Mouse (Mus musculus) thymus, postnatal 0 days (tissue): ENCODE measurements around the gene N4bp2l2. TPM values are rescaled to one million over a fixed set of nuclear protein-coding genes. Genes with fewer than 3 reads are reported as not detected.
A peak's percentile ranks its signal among the peaks of the same experiment; 100 is the strongest.
"Not testable (repeated sequence)": the region's sequence is repeated elsewhere in the genome, so short reads cannot be mapped to it uniquely, and the experiment has no call there.

Experiments
- DNase-seq: peaks from one replicate; pipeline ENCODE4 v3.0.0-alpha.2; 2015; ENCODE audit warnings: low spot score
- polyA plus RNA-seq: library from polyadenylated mRNA; unstranded; fragments of >200 nt; fragmentation: Nextera tagmentation; extraction: Ambion mirVana; gene quantifications from 2 replicates; pipeline ENCODE4 v1.2.1, GENCODE M21; 2015

N4bp2l2 gene
- polyA plus RNA-seq, 1 experiment from 2014 or later: 54.3 TPM

DNA sequence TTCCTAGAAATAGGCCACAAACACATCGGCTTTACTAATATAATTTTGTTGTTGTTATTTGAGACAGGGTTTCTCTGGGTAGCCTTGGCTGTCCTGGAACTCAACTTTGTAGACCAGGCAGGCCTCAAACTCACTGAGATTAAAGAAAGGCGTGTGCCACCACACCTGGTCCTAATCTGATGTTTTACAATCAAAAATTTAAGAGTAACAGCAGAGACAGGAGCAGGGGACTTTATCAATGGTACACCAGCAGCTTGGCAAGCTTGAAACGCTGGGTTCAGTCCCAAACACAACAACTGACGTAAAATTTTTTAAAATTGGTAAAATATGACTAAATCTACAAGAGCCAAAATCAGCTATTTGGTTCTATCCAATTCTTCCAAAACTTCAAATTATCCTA, 21.1 kb downstream of the N4bp2l2 start:
- no peak for DNase-seq

DNA sequence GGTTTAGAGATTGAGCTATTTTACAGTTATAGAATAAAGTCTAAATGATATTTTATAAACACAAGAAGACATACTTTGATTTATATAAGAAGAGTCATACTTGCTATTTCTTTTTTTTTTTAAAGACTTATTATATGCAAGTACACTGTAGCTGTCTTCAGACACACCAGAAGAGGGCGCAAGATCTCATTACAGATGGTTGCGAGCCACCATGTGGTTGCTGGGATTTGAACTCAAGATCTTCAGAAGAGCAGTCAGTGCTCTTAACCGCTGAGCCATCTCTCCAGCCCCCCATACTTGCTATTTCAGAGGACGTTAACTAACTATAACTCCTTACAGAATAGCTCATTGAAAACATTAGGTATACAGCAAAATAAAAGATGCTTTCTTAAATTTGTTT, 22.6 kb downstream of the N4bp2l2 start:
- DNase-seq: not testable (repeated sequence)

DNA sequence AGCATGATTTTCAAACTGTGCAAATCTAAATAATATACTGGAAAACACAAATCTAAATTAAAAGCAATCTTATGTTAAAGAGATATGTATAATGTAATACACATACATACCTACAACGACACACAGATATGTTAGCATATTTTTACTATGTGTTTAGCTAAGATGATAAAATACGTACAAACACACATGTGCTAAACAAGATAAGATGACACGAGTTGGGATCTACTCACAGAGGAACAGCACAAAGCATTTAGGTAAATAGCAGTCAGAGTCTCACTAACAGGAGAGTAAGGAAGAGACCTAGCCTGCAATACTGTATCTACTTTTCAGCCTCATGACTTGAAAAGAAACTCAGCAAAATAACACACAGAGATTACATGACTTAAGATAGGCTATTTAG, 24.5 kb downstream of the N4bp2l2 start:
- DNase-seq: no peak

DNA sequence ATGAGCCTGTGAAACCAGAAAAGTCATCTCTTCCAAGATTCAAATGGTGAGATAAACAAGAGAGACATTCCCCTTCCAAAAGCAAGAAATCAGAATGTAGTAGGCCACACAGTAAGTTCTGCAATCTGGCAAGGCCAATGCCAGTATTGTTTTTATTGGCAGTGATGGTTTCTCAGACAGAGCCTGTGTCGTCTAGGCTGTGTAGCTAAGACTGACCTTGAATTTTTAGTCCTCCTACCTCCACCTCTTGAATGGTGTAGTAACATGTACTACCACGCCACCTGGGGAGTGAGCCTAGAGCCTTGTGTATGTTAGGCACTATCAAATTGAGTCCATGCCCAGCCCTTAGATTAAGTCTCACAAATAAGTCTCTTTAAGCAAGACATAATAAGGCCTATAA, 36.3 kb downstream of the N4bp2l2 start:
- DNase-seq: no peak

DNA sequence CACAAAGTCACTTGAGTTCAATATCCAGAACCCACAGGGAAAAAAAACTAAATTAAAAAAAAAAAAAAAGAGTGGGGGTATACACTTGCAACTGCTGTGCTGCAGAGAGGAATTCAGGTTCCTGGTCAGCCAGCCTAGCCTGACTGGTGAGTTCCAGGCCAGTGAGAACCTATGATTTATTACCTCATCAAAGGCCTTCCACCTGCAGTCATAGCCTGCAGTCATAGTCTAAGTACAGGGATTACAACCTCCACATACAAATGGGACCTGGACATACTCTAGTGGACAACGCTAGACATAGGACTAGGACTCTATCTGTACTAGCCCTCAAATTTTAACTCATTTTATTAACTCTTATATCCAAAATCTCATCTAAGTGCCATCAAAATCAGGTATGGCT, 36.7 kb downstream of the N4bp2l2 start:
- no peak for DNase-seq

DNA sequence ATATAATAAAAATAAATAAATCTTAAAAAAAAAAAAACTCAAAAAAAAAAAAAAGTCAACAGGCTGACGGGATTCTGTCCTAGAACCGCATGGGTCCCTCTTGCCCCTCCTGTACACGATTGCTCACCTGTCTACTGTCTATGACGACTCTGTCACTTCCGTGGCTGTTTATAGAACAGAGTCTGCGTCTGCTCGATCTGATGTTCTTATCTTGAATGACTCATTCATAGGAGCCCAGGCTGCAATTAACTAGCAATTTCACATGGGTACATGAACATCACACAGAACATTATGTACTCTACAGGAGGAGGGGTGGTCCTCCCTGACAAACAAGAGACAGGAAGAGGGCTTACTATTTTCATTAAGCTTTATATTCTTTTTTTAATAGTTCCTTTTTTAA, 40.5 kb downstream of the N4bp2l2 start:
- no peak for DNase-seq

DNA sequence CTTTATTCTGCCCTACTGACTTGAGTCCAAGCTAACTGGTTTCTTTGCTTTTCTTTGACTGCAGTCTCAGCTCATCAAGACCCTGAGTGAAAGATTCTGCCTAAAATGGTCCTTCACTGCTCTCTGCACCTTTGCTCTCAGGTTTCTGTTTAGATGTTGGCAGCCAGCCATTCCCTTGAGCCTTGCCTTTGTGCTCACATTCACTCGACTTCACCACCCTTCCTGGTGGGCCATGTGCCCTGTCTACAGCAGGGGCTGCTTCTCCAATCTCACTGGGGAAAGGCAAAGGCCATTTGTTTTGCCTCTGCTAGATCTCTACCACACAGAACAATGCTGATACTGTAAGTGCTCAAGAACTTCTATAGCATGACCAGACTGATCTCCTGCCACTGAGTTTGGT, 43.2 kb downstream of the N4bp2l2 start:
- DNase-seq: no peak

DNA sequence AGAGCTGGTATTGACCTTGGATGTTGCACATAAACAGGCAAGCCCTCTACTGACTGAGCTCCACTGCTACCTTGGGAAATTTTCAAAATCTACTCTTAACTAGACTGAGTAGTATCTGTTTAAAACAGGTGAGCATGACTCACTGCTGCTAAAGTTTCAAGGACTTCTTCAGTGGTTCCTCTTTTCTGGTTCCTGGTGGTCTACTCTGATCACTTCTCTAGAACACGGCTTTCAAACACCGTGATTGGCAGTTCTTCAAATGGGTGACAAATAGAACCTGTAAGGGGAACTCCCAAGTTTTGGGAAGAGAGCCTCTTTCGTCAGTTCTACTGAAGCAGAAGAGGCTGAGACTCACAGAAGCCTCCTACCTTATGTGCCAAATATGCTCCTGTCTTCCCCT, 44.4 kb downstream of the N4bp2l2 start:
- DNase-seq: no peak

DNA sequence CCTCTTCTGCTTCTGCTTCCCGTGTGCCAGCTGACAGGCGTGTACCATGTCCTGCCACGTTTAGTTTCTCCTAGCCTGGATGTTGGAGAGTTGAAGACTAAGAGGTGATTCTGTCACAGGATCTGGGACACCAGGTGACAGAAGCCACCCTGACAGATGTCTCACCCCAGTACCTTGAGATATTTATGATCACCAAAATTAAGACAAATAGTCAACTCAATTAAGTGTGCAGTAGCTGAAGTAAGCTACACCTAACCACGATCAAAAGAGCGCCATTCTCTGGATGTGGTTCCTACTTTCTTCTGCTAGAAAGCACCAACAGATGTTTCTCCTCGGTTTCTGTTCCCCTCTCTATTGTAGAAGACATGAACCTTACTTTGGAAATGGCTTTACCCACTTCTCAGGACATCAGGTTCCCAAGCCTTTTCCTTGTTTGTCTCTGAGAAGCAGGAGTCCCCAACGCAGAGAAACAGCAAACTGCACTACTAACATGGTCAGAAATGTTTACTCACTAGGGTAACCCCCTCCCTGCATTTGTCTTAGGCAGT, 45.3 kb downstream of the N4bp2l2 start:
- no peak for DNase-seq

DNA sequence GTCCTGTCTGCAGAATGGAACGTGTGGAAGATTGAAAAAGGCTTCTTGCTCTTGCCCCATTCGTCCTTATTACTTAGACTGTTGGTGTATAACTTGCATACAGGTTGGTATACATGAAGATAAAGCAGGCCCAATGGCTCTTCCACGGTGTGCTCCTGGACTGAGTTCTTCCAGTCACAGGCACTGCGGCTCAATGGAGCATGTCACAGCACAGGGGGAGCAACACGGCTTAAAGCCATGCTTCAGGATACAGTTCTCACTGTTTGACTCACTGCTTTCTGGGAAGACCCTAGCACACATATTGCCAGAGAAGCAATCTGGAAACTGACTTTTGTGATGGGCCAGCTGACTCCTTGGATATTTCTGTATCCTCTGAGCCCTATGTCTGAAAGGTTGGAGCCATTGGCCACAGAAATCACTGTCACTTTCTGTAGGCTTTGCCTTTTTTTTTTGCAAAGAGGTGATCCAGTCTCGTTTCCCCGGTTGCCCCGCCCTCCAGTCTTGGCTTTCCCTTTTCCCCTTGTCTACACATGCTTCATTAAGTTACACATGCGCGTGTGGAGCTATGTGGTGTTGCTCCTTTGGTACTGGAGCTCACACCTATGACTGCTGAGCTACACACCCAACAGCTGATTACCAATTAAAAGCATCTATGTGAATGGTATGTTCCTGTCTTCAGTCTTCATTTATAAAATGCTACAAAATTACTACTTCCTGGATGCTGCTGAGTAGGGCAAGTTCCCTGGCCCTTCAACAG, 47.2 kb downstream of the N4bp2l2 start:
- no peak for DNase-seq

DNA sequence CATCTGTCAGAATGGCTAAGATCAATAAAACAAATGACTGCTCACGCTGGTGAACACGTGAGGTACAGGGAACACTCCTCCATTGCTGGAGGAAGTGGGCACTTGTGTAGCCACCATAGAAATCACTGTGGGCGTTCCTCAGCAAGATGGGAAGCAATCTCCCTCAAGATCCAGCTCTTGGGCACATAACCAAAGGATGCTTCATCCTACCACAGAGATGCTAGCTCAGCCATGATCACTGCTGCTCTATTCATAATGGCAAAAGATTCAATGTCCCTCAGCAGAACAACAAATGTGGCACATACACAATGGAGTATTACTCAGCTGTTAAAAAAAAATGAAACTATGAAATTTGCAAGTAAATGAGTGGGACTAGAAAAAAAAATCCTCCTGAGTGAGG, 49.3 kb downstream of the N4bp2l2 start:
- no peak for DNase-seq

DNA sequence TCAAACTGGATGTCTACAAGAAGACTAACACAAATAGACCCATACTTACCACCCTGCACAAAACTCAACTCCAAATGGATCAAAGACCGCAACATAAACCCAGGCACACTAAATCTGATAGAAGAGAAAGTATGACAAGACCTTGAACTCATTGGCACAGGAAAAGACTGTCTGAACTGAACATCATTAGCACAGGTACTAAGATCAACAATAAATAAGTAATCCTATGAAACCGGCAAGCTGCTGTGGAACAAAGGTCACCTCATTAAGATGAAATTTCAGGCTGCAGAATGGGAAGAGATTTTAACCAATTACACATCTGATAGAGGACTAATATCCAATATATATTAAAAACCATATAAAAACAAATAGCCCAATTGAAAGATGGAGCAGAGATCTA, 49.8 kb downstream of the N4bp2l2 start:
- no peak for DNase-seq

DNA sequence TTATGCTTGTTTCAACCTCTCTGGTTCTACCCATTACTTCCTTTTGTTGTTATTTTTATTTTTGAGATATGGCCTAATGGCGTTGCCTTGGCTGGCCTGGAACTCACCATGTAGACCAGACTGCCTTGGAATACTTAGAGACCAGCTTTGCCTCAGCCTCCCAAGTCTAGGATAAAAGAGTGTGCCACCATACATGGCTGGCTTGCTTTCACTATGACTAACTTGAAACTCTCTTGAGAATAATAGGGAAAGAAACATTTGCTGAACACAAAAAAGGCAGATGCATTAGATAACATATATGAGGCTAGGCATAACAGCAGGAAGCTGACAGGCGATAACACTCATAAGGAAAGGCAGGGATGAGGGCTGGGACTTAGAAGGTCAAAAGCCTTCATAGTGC, 51.9 kb downstream of the N4bp2l2 start:
- DNase-seq: no peak

DNA sequence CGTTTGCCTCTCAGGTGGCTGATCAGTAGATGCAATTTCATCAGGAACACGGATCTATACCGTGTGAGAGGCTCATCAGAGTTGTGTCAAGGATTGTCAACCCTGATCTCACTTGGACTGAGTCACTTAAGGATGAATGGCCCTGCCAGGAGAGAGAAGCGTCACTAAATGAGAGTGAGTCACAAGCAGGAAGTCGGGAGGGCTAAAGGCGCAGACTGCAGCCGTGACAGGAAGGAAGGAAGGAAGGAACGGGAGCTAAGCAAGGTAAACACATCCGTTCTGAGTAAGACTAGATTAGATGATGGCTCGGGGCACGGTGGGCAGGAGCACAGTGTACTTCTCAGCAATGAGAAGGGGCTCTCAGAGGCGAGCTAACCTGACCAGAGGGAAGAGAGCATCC, 54.3 kb downstream of the N4bp2l2 start:
- peak; percentile 74 for DNase-seq

DNA sequence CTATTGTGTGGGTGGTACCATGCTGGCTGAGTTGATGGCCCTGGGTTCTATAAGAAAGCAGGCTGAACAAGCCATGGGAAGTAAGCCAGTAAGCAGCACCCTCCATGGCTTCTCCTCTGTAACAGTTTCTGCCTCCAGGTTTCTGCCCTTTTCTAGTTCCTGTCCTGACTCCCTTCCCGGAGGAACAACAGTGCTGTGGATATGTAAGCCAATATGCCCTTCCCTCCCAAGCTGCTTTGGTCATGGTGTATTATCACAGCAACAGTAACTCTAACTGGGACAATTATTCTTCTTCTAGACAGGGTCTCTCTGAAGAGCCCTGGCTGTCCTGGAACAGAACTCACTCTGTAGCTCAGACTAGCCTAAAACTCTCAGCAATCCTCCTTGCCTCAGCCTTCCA, 54.8 kb downstream of the N4bp2l2 start:
- DNase-seq: no peak

DNA sequence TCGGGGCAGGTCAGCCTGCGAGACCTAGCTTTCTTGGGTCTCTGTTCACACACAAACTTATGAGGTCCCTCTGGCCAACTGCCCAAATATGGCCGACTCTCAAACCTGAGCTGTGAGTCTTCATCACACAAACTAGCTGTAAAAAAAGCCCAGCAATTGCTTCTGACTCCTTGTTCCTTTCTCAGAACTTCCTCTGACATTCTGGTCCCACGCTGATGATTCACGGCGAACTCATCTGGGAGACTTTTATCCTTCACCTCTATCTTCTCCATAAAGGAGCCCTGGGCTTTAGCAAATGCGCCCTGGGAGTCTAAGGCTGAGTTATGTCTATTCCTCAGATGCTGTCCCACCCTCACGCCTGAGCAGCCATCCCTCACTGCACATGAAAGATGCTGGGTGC, 58.4 kb downstream of the N4bp2l2 start:
- no peak for DNase-seq

DNA sequence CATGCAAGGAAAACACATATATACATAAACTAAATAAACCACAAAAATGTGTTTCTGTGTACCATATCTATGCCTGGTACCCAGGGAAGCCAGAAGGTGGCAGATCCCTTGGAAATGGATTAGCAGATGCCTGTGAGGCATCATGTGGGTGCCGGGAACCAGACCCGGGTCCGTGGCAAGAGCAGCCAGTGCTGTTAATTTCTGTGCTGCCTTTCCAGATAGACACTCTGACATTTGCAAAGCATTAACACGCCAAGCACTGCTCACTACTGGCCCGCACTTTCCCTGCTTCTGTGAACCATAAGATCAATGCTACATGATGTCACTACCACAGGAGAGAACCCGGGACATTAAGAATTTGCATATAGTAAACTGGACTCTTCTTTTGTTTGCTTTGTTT, 59.9 kb downstream of the N4bp2l2 start:
- no peak for DNase-seq

DNA sequence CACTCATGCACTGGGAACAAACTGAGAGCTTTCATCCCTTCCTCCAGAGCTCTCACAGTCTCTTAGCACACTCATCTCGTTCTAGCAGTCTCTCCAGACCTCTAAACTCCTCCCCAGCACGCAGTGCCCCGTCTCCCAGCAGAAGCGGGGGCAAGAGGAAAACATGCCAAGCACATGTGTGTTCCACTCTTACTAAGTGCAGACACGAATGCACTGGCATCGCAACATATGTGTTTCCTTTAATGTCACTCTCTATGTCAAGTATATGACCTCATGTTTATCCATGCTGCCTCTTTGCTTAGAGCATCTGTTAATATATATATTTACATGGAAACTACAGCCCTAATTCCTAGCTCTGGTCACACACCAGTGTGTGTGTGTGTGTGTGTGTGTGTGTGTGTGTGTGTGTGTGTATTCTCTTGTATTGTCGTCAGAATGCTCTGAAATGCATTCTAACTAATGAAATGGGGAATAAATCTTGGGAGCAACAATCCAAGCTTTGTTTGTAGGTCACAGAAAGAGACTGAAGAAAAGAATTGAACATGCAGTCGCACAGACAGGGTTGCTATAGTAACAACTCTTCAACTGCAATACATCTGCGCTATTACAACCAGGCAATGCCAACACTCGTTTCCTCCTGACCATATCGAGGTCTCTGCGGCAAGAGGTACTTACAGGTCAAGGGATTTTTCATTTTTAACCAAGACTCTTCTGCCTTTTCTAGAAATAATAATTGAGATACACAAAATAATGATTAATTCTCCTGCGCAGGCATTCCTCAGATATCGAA, 64.3 kb downstream of the N4bp2l2 start:
- DNase-seq: no peak

DNA sequence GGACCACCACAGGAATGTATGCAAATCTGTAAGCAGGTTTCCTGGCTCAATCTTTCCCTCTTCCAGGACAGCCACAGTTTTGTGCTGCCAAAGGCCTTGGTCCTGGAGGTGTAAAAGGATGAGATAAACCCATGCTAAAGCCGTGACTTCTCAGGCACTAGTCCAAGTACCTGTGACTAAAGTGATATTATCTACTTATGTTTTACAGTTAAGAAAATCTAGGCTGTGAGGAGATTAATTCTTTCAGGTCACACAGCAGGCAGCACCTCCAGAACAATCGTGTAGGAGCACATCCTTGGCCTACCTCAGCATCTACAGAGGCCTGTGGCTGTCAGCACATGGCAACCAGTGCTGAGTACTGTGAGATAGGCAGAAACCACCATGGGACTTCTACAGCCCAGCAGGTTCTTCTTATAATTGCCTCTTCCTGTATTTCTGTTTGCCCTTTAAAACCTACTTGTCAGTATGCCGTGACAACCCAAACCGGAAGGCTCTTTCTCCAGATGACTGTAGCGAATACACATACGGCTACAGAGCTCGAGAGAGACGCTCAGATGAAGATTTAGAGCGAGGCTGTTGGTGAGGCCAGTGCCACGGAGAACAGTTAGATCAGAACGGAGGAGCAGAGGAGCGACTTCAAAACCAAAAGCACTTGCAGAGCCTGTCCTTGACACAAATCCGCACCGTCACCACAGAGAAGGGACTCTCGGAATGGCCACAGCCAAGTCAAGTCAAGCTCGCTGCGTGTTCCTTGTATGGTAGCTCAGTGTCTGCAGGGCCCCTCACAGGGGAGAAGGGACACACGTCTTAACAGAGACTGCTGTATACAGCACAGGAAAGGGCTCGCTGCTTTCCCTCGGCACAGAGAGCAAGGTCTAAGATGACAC, 65.2 kb downstream of the N4bp2l2 start:
- peak; percentile 52 for DNase-seq

DNA sequence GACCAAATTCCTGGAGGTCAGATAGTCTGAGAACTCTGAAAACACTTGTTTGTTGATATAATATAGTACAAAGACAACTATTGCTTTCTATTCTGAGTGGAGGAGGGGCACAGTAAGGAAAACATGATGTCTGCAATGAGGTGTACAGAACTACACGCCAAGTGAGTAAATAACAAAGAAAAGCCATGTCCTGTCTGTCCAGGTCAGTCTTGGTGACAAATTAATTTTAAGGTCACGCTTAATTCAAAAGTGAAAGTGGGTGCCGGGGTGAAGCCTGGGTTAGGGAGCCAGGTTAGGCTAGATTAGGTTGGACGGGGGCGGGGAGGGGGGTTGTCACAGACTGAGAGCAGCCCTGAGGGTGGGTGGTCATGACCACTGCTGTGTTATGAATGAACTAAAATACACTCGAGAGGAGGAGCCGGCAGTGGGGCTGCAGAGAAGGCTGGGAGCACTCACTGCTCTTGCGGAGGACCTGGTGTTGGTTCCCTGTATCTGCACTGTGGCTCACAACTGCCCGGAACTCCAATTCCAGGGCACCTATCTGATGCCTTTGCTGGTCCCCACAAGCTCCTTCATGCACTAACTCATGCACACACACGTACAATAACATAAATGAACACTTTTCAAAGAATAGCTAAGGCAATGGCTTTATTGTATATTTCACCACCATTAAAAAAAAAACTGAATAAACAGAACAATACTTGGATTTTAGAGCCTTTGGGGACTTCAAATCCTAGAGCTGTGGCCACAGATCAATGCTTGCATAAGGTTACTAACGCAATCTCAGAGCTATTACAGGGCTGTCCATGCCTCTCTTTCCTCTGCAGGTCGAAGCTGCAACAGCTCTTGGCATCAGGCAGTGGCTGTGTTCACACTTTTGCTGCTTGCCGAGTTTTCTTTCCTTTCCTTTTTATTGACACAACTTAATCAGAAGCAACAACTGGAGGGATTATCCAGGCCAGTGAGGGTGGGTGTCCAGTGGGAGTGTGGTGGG, 66.4 kb downstream of the N4bp2l2 start:
- DNase-seq: no peak
